Mouse (Mus musculus) neural tube, embryonic 14.5 days (tissue): ENCODE measurements around the gene Dnase1l3. TPM values are rescaled to one million over a fixed set of nuclear protein-coding genes. Genes with fewer than 3 reads are reported as not detected.

Experiments
- ATAC-seq: fragments of 200-750 bp; cut with Nextera tagmentation; 2 replicates; pipeline ENCODE4 v1.8.0; 2017; ENCODE audit warnings: low read depth, mild to moderate bottlenecking, moderate TSS enrichment, moderate library complexity
- H3K27ac ChIP-seq: fragments of 300-500 bp; sonication (generic); 2 replicates; pipeline ENCODE4 v1.5.1; 2014; ENCODE audit warnings: low read depth, mild to moderate bottlenecking, control low read depth, low read length, moderate library complexity, mixed read lengths
- H3K27me3 ChIP-seq: fragments of 300-500 bp; sonication (generic); 2 replicates; pipeline ENCODE4 v1.6.1; 2014; ENCODE audit warnings: low read length; ENCODE audit not compliant: control insufficient read depth, insufficient read depth
- H3K36me3 ChIP-seq: fragments of 300-500 bp; sonication (generic); 2 replicates; pipeline ENCODE4 v1.6.1; 2014; ENCODE audit warnings: low read length, mixed read lengths; ENCODE audit not compliant: control insufficient read depth, insufficient read depth
- H3K4me1 ChIP-seq: fragments of 300-500 bp; sonication (generic); 2 replicates; pipeline ENCODE4 v1.6.1; 2014; ENCODE audit warnings: low read length; ENCODE audit not compliant: control insufficient read depth, insufficient read depth
- H3K4me2 ChIP-seq: fragments of 300-500 bp; sonication (generic); 2 replicates; pipeline ENCODE4 v1.6.1; 2014; ENCODE audit warnings: mild to moderate bottlenecking, low read depth, low read length, control low read depth
- H3K4me3 ChIP-seq: fragments of 300-500 bp; sonication (generic); 2 replicates; pipeline ENCODE4 v1.5.1; 2014; ENCODE audit warnings: low read depth, low read length, control low read depth, mixed read lengths
- H3K9ac ChIP-seq: fragments of 300-500 bp; sonication (generic); replicated peaks from 2 replicates; pipeline ENCODE4 v1.6.1; 2014; ENCODE audit warnings: low read depth, mild to moderate bottlenecking, control low read depth, low read length, mixed read lengths
- H3K9me3 ChIP-seq: fragments of 300-500 bp; sonication (generic); 2 replicates; pipeline ENCODE4 v1.6.1; 2016; ENCODE audit warnings: low read length; ENCODE audit not compliant: control insufficient read depth
- WGBS: fragments of 180-500 bp; shearing (Covaris S2); extraction: QIAGEN DNeasy Blood & Tissue Kit; methylation state at CpG from one replicate; pipeline ENCODE4 v1.1.7; 2014; 5-methylcytosine and 5-hydroxymethylcytosine counted together
- polyA plus RNA-seq: library from polyadenylated mRNA; unstranded; fragments of >200 nt; fragmentation: Nextera tagmentation; extraction: Ambion mirVana; gene quantifications from 2 replicates; pipeline ENCODE4 v1.2.1, GENCODE M21; 2014

The Dnase1l3 gene
- polyA plus RNA-seq, 1 experiment from 2014 or later, result 0.11 TPM

- H3K9me3 ChIP-seq, result no peaks in the 10 kb centered on the region
- 0 out of 2 replicates have a peak, but pooled peaks cover 2% of the 10 kb centered on the region for H3K27me3 ChIP-seq
- no peak for ATAC-seq
- H3K9ac ChIP-seq, result peak overlapping the region; percentile 62
- H3K4me2 ChIP-seq, result peak overlapping the region; percentile 83
- peak overlapping the region; percentile 55 for H3K4me3 ChIP-seq
- peak overlapping the region; percentile 72; the same call in 1 of the 2 replicates for H3K27ac ChIP-seq
- H3K36me3 ChIP-seq, result no peaks in the 10 kb centered on the region
- WGBS, result 37% methylated on average over 18 of the region's 18 CpGs
- H3K4me1 ChIP-seq, result peaks cover 11% of the 10 kb centered on the region
Observed at GRCm38 (mm10) chr14:8003727-8004670, 9.6 kb upstream of the Dnase1l3 start.

GRCm38 (mm10) chr14:8003093-8003670 is 8.8 kb upstream of the Dnase1l3 start:
- Histone ChIP-seq H3K4me1 (peaks cover 11% of the 10 kb centered on the region), H3K36me3 (no peaks in the 10 kb centered on the region), H3K9me3 (no peaks in the 10 kb centered on the region), H3K27ac (peak overlapping the region; percentile 72), H3K4me2 (peak overlapping the region; percentile 83), H3K27me3 (0 out of 2 replicates have a peak, but pooled peaks cover 2% of the 10 kb centered on the region), H3K4me3 (peak overlapping the region; percentile 55), H3K9ac (peak overlapping the region; percentile 62)
- WGBS, result under 1% methylated on average over 23 of the region's 23 CpGs
- ATAC-seq, result peak; percentile 80

- Histone ChIP-seq H3K4me2 (peak within 1 kb of the TSS; percentile 83), H3K4me1 (peaks cover 11% of the 10 kb centered on the region), H3K27ac (peak within 1 kb of the TSS; percentile 72), H3K36me3 (no peaks in the 10 kb centered on the region), H3K4me3 (peak within 1 kb of the TSS; percentile 55), H3K27me3 (0 out of 2 replicates have a peak, but pooled peaks cover 2% of the 10 kb centered on the region), H3K9me3 (no peaks in the 10 kb centered on the region), H3K9ac (peak within 1 kb of the TSS; percentile 62)
- ATAC-seq, result peak; percentile 93
- 2% methylated on average over 38 of the region's 38 CpGs for WGBS
Observed at GRCm38 (mm10) chr14:8002432-8003092, 8.2 kb upstream of the Dnase1l3 start, which contains the start of gene Abhd6. Abhd6 (plus strand) TSS chr14:8002902.

- Histone ChIP-seq H3K27ac (no peak overlapping the region), H3K27me3 (0 out of 2 replicates have a peak, but pooled peaks cover 2% of the 10 kb centered on the region), H3K9ac (no peak overlapping the region), H3K4me1 (peaks cover 11% of the 10 kb centered on the region), H3K36me3 (no peaks in the 10 kb centered on the region), H3K4me3 (no peak overlapping the region), H3K4me2 (no peak overlapping the region), H3K9me3 (no peaks in the 10 kb centered on the region)
- 26% methylated on average over 17 of the region's 17 CpGs for WGBS
- no peak for ATAC-seq
Observed at GRCm38 (mm10) chr14:8000831-8001685, 6.7 kb upstream of the Dnase1l3 start.

- Histone ChIP-seq H3K36me3 (no peaks in the 10 kb centered on the region), H3K9ac (no peak overlapping the region), H3K9me3 (no peaks in the 10 kb centered on the region), H3K27me3 (0 out of 2 replicates have a peak, but pooled peaks cover 2% of the 10 kb centered on the region), H3K4me2 (no peak overlapping the region), H3K4me1 (peaks cover 11% of the 10 kb centered on the region), H3K27ac (no peak overlapping the region), H3K4me3 (no peak overlapping the region)
- 91% methylated on average over 5 of the region's 5 CpGs for WGBS
- no peak for ATAC-seq
Observed at GRCm38 (mm10) chr14:8000247-8000646, 5.9 kb upstream of the Dnase1l3 start.

GRCm38 (mm10) chr14:7999435-7999834 is 5.1 kb upstream of the Dnase1l3 start:
- H3K9me3 ChIP-seq, result no peaks in the 10 kb centered on the region
- 83% methylated on average over 5 of the region's 5 CpGs for WGBS
- H3K27ac ChIP-seq, result no peak overlapping the region
- H3K36me3 ChIP-seq, result no peaks in the 10 kb centered on the region
- H3K9ac ChIP-seq, result no peak overlapping the region
- H3K4me1 ChIP-seq, result peaks cover 8% of the 10 kb centered on the region
- 0 out of 2 replicates have a peak, but pooled peaks cover 2% of the 10 kb centered on the region for H3K27me3 ChIP-seq
- no peak overlapping the region for H3K4me2 ChIP-seq
- no peak for ATAC-seq
- no peak overlapping the region for H3K4me3 ChIP-seq

- H3K9ac ChIP-seq, result no peak overlapping the region
- 89% methylated on average over 3 of the region's 3 CpGs for WGBS
- H3K27ac ChIP-seq, result no peak overlapping the region
- 0 out of 2 replicates have a peak, but pooled peaks cover 2% of the 10 kb centered on the region for H3K27me3 ChIP-seq
- H3K36me3 ChIP-seq, result no peaks in the 10 kb centered on the region
- H3K9me3 ChIP-seq, result no peaks in the 10 kb centered on the region
- no peak overlapping the region for H3K4me3 ChIP-seq
- H3K4me1 ChIP-seq, result peaks cover 4% of the 10 kb centered on the region
- no peak for ATAC-seq
- no peak overlapping the region for H3K4me2 ChIP-seq
Observed at GRCm38 (mm10) chr14:7999030-7999429, 4.7 kb upstream of the Dnase1l3 start.

- 3% methylated on average over 15 of the region's 15 CpGs for WGBS
- Histone ChIP-seq H3K4me2 (peak overlapping the region; percentile 37), H3K27ac (no peak overlapping the region), H3K9me3 (no peaks in the 10 kb centered on the region), H3K4me1 (no peaks in the 10 kb centered on the region), H3K27me3 (0 out of 2 replicates have a peak, but pooled peaks cover 2% of the 10 kb centered on the region), H3K36me3 (no peaks in the 10 kb centered on the region), H3K9ac (no peak overlapping the region), H3K4me3 (no peak overlapping the region)
- peak; percentile 71; the same call in 1 of the 2 replicates for ATAC-seq
Observed at GRCm38 (mm10) chr14:7997255-7997696, 2.9 kb upstream of the Dnase1l3 start.
